In genomic region chr8:13740817-13741613, GRCm38 (mm10) we compare ENCODE assay signal across 10 mouse cellular contexts. TPM values are rescaled to one million over a fixed set of nuclear protein-coding genes. Genes with fewer than 3 reads are reported as not detected.
DNase-seq lines count a peak whose midpoint lies in the region; ATAC-seq and TF ChIP-seq lines count a peak whose summit lies in the region.
"Had no signal": no experiment of that assay in that cellular context is flagged by ENCODE, and none has a peak within 500 bp of the region (broad histone marks: within the 10 kb centered on the region; RNA-seq: fewer than 3 reads in every experiment).

No protein-coding gene starts in this region.

- no peak overlapping the region for H3K4me2 ChIP-seq in hindbrain, embryonic 13.5 days
- H3K4me2 ChIP-seq in hindbrain, embryonic 14.5 days (replicated peaks): no peak overlapping the region
- H3K4me2 ChIP-seq in liver, embryonic 13.5 days: peak overlapping the region; percentile 62
- no peak overlapping the region for H3K4me2 ChIP-seq in midbrain, embryonic 14.5 days (ENCODE audit: low read length)

- H3K4me3 ChIP-seq in hindbrain, embryonic 13.5 days: no peak overlapping the region
- H3K4me3 ChIP-seq in hindbrain, embryonic 14.5 days (replicated peaks; ENCODE audit: low read length): no peak overlapping the region
- H3K4me3 ChIP-seq in thymus, adult 2 months (ENCODE audit: control insufficient read depth, insufficient read depth, low read length): no peak overlapping the region
- peak overlapping the region; percentile 17; the same call in 1 of the 2 replicates for H3K4me3 ChIP-seq in liver, embryonic 13.5 days (replicated peaks)
- H3K4me3 ChIP-seq in midbrain, embryonic 14.5 days (replicated peaks; ENCODE audit: low read depth, low read length): no peak overlapping the region

- no peaks in the 10 kb centered on the region for H3K27me3 ChIP-seq in hindbrain, embryonic 13.5 days
- H3K27me3 ChIP-seq in hindbrain, embryonic 14.5 days (ENCODE audit: control insufficient read depth, insufficient read depth, low read length): no peaks in the 10 kb centered on the region
- H3K27me3 ChIP-seq in thymus, adult 2 months (ENCODE audit: control insufficient read depth, insufficient read depth, low read length): no peaks in the 10 kb centered on the region
- H3K27me3 ChIP-seq in liver, embryonic 13.5 days: no peaks in the 10 kb centered on the region
- no peaks in the 10 kb centered on the region for H3K27me3 ChIP-seq in midbrain, embryonic 14.5 days (ENCODE audit: control insufficient read depth, insufficient read depth, low read length)

- H3K27ac ChIP-seq in hindbrain, embryonic 13.5 days: no peak overlapping the region
- H3K27ac ChIP-seq in hindbrain, embryonic 14.5 days: no peak overlapping the region
- H3K27ac ChIP-seq in thymus, adult 2 months (ENCODE audit: control insufficient read depth, insufficient read depth, low read length): peak overlapping the region; percentile 91
- H3K27ac ChIP-seq in liver, embryonic 13.5 days: peak overlapping the region; percentile 93
- no peak overlapping the region for H3K27ac ChIP-seq in midbrain, embryonic 14.5 days (replicated peaks; ENCODE audit: low read depth, low read length)

- no peak for DNase-seq in hindbrain, embryonic 14.5 days (ENCODE audit: low spot score)
- DNase-seq in thymus, adult 2 months: no peak
- no peak for DNase-seq in thymus, postnatal 36 days
- DNase-seq in liver, embryonic 13.5 days: peak; percentile 65
- no peak for DNase-seq in midbrain, embryonic 14.5 days
- DNase-seq in left cerebral cortex, adult 11 months (ENCODE audit: low spot score): no peak
- no peak for DNase-seq in cerebellum, adult 9-11 months
- DNase-seq: cerebellum, adult 18-20 months; gastrocnemius, postnatal 36 days had no signal

- WGBS in hindbrain, embryonic 13.5 days: 88% methylated on average over 7 of the region's 7 CpGs
- WGBS in hindbrain, embryonic 14.5 days: 86% methylated on average over 7 of the region's 7 CpGs
- 70% methylated on average over 7 of the region's 7 CpGs for WGBS in thymus, adult 2 months
- WGBS in liver, embryonic 13.5 days (ENCODE audit: insufficient replicate concordance): 24% methylated on average over 7 of the region's 7 CpGs
- 88% methylated on average over 7 of the region's 7 CpGs for WGBS in midbrain, embryonic 14.5 days

- ATAC-seq in hindbrain, embryonic 13.5 days (ENCODE audit: low FRiP score): no peak
- no peak for ATAC-seq in hindbrain, embryonic 14.5 days (ENCODE audit: low FRiP score)
- ATAC-seq in liver, embryonic 13.5 days (ENCODE audit: low read depth): peak; percentile 97
- no peak for ATAC-seq in midbrain, embryonic 14.5 days (ENCODE audit: low FRiP score, low TSS enrichment)

- TF ChIP-seq POLR2A in thymus, adult 2 months (IDR thresholded peaks at IDR 0.05; ENCODE audit: control insufficient read depth, extremely low read depth, insufficient read depth, low read length, poor library complexity): no peak

- no peaks in the 10 kb centered on the region for H3K9me3 ChIP-seq in hindbrain, embryonic 13.5 days
- H3K9me3 ChIP-seq in hindbrain, embryonic 14.5 days (ENCODE audit: control insufficient read depth, low read length): no peaks in the 10 kb centered on the region
- no peaks in the 10 kb centered on the region for H3K9me3 ChIP-seq in liver, embryonic 13.5 days (replicated peaks)
- H3K9me3 ChIP-seq in midbrain, embryonic 14.5 days (ENCODE audit: control insufficient read depth, low read length): no peaks in the 10 kb centered on the region

- H3K9ac ChIP-seq in hindbrain, embryonic 13.5 days: peak overlapping the region; percentile 24; the same call in 1 of the 2 replicates
- no peak overlapping the region for H3K9ac ChIP-seq in hindbrain, embryonic 14.5 days
- peak overlapping the region; percentile 70 for H3K9ac ChIP-seq in liver, embryonic 13.5 days
- no peak overlapping the region for H3K9ac ChIP-seq in midbrain, embryonic 14.5 days (replicated peaks; ENCODE audit: low read length)

- no peak for TF ChIP-seq CTCF in thymus, adult 2 months (IDR thresholded peaks at IDR 0.05; ENCODE audit: borderline replicate concordance, control insufficient read depth, extremely low read depth, insufficient read depth, low read length, poor library complexity)

- H3K36me3 ChIP-seq in hindbrain, embryonic 13.5 days: no peaks in the 10 kb centered on the region
- H3K36me3 ChIP-seq in hindbrain, embryonic 14.5 days (replicated peaks; ENCODE audit: control insufficient read depth, insufficient read depth): no peaks in the 10 kb centered on the region
- no peaks in the 10 kb centered on the region for H3K36me3 ChIP-seq in thymus, adult 2 months (ENCODE audit: control insufficient read depth, insufficient read depth, low read length)
- H3K36me3 ChIP-seq in liver, embryonic 13.5 days: no peaks in the 10 kb centered on the region
- no peaks in the 10 kb centered on the region for H3K36me3 ChIP-seq in midbrain, embryonic 14.5 days (ENCODE audit: control insufficient read depth, insufficient read depth, low read length)

- 0 out of 2 replicates have a peak, but pooled peaks cover 2% of the 10 kb centered on the region for H3K4me1 ChIP-seq in hindbrain, embryonic 13.5 days (replicated peaks)
- H3K4me1 ChIP-seq in hindbrain, embryonic 14.5 days (replicated peaks; ENCODE audit: control insufficient read depth, insufficient read depth, low read length): no peaks in the 10 kb centered on the region; the same call in 1 of the 2 replicates
- H3K4me1 ChIP-seq in thymus, adult 2 months (replicated peaks; ENCODE audit: control insufficient read depth, insufficient read depth, low read length): peaks cover 21% of the 10 kb centered on the region
- peaks cover 34% of the 10 kb centered on the region for H3K4me1 ChIP-seq in liver, embryonic 13.5 days (replicated peaks)
- H3K4me1 ChIP-seq in midbrain, embryonic 14.5 days (ENCODE audit: control insufficient read depth, insufficient read depth, low read length): no peaks in the 10 kb centered on the region

RNA-seq across cellular contexts. Expression of gene Cdc16, which starts 16.5 kb away (rescaled TPM):
- polyA plus RNA-seq in hindbrain, embryonic 13.5 days (2015; fragmentation: Nextera tagmentation; extraction: Ambion mirVana): 182 and 183 TPM in 2 replicates
- 173 and 180 TPM in 2 replicates for polyA plus RNA-seq in hindbrain, embryonic 14.5 days (2014; fragmentation: Nextera tagmentation; extraction: Ambion mirVana)
- polyA plus RNA-seq in thymus, adult 2 months (2012; rRNA removed): 69.9 and 72.1 TPM in 2 replicates
- 62.0 and 66.8 TPM in 2 replicates for polyA plus RNA-seq in liver, embryonic 13.5 days (2015; fragmentation: Nextera tagmentation; extraction: Ambion mirVana)
- 158 and 207 TPM in 2 replicates for polyA plus RNA-seq in midbrain, embryonic 14.5 days (2014; fragmentation: Nextera tagmentation; extraction: Ambion mirVana)

RNA-seq across cellular contexts. Expression of gene Cfap97d2, which starts 35.3 kb away (rescaled TPM):
- 2.1 and 2.8 TPM in 2 replicates for polyA plus RNA-seq in hindbrain, embryonic 13.5 days (2015; fragmentation: Nextera tagmentation; extraction: Ambion mirVana)
- 0.73 and 1.7 TPM in 2 replicates for polyA plus RNA-seq in hindbrain, embryonic 14.5 days (2014; fragmentation: Nextera tagmentation; extraction: Ambion mirVana)
- not detected in 2 replicates for polyA plus RNA-seq in thymus, adult 2 months (2012; rRNA removed)
- not detected in 2 replicates for polyA plus RNA-seq in liver, embryonic 13.5 days (2015; fragmentation: Nextera tagmentation; extraction: Ambion mirVana)
- 1.6 and 2.2 TPM in 2 replicates for polyA plus RNA-seq in midbrain, embryonic 14.5 days (2014; fragmentation: Nextera tagmentation; extraction: Ambion mirVana)

RNA-seq across cellular contexts. Expression of gene Upf3a, which starts 44.4 kb away (rescaled TPM):
- polyA plus RNA-seq in hindbrain, embryonic 13.5 days (2015; fragmentation: Nextera tagmentation; extraction: Ambion mirVana): 42.5 and 45.5 TPM in 2 replicates
- 35.4 and 36.3 TPM in 2 replicates for polyA plus RNA-seq in hindbrain, embryonic 14.5 days (2014; fragmentation: Nextera tagmentation; extraction: Ambion mirVana)
- polyA plus RNA-seq in thymus, adult 2 months (2012; rRNA removed): 13.3 and 13.5 TPM in 2 replicates
- 16.2 and 16.5 TPM in 2 replicates for polyA plus RNA-seq in liver, embryonic 13.5 days (2015; fragmentation: Nextera tagmentation; extraction: Ambion mirVana)
- polyA plus RNA-seq in midbrain, embryonic 14.5 days (2014; fragmentation: Nextera tagmentation; extraction: Ambion mirVana): 36.4 and 38.1 TPM in 2 replicates

Comparison
In these comparisons a context has a peak if more than half of its experiments do, and no peak if none do; other contexts are left out.
1. H3K9ac ChIP-seq: peak in hindbrain, embryonic 13.5 days (single experiment) and liver, embryonic 13.5 days (single experiment); none in hindbrain, embryonic 14.5 days (single experiment) and midbrain, embryonic 14.5 days (single experiment).
2. H3K27ac ChIP-seq: peak in thymus, adult 2 months (single experiment) and liver, embryonic 13.5 days (single experiment); none in hindbrain, embryonic 13.5 days (single experiment), hindbrain, embryonic 14.5 days (single experiment) and midbrain, embryonic 14.5 days (single experiment).